ENCODE assay signal across 20 mouse cellular contexts in the genomic region with DNA sequence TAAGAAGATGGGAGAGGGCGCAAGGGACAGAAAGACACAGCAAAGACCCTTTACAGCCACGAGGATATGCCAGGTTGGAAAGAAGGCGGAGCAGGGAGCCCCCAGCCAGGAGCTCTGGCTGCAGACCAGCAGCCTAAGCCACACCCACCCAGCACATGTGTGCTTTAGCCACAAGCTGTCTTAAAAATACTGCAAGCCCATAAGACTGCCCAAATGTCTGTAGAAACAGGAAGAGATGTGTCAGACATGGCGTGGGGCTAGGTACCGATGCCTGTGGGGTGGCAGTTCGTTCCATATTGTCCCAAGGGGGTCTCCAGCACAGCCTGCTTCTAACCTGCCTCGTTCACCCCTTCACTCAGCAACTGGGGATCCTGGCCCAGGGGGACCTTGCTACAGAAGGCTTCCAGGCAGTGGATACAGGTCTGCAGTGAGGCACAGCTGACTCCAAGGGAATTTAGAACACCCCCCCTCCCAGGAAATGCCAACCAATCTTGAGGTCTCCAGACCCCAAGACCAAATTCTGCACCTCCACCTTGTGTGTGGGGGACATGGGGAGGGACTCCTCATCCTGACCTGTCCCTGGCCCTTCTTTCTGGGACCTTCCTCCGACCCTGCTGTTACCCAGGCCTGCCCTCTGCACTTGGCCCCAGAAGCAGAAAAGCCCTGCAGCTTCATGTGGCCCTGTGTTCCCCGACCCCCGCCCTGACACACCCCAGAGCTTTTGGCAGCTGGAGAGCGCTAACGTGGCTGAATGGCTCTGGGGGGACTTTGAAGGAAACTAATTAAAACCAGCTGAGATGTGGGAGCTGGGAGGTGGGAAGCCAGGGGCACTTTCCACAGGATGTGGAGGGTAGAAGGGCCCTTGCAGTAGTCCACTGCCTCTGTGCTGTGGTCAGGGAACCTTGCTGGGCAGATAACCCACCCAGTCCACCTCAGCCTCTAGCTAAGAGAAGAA. TPM values are rescaled to one million over a fixed set of nuclear protein-coding genes. Genes with fewer than 3 reads are reported as not detected.
DNase-seq lines count a peak whose midpoint lies in the region; ATAC-seq and TF ChIP-seq lines count a peak whose summit lies in the region.
"Had no signal": no experiment of that assay in that cellular context is flagged by ENCODE, and none has a peak within 500 bp of the region (broad histone marks: within the 10 kb centered on the region; RNA-seq: fewer than 3 reads in every experiment).

No protein-coding gene starts in this region.

- H3K4me3 ChIP-seq in cerebellum, adult 2 months (replicated peaks; ENCODE audit: insufficient read depth, low read depth, low read length): no peak overlapping the region
- H3K4me3 ChIP-seq in lung, embryonic 14.5 days (ENCODE audit: low read depth, low read length): no peak overlapping the region
- H3K4me3 ChIP-seq in lung, postnatal 0 days (ENCODE audit: low read depth, low read length): no peak overlapping the region
- no peak overlapping the region for H3K4me3 ChIP-seq in embryonic facial prominence, embryonic 11.5 days (ENCODE audit: low read depth, low read length)
- H3K4me3 ChIP-seq in limb, embryonic 12.5 days (replicated peaks): no peak overlapping the region
- H3K4me3 ChIP-seq: erythroblast, embryonic 14.5 days; heart, embryonic 13.5 days; layer of hippocampus, adult 2 months; midbrain, embryonic 15.5 days; neural tube, embryonic 15.5 days had no signal

- H3K4me1 ChIP-seq in cerebellum, adult 2 months (ENCODE audit: control insufficient read depth, insufficient read depth, low read length): no peaks in the 10 kb centered on the region
- 0 out of 2 replicates have a peak, but pooled peaks cover 3% of the 10 kb centered on the region for H3K4me1 ChIP-seq in lung, embryonic 14.5 days (ENCODE audit: insufficient read depth)
- no peaks in the 10 kb centered on the region for H3K4me1 ChIP-seq in lung, postnatal 0 days (ENCODE audit: insufficient read depth, low read depth, low read length)
- H3K4me1 ChIP-seq in embryonic facial prominence, embryonic 11.5 days (ENCODE audit: control insufficient read depth, insufficient read depth, low read length): peaks cover 9% of the 10 kb centered on the region
- H3K4me1 ChIP-seq in limb, embryonic 12.5 days (replicated peaks): peaks cover 24% of the 10 kb centered on the region
- H3K4me1 ChIP-seq: midbrain, embryonic 15.5 days had no signal

- H3K27me3 ChIP-seq in cerebellum, adult 2 months (ENCODE audit: control insufficient read depth, insufficient read depth, low read length): no peaks in the 10 kb centered on the region
- no peaks in the 10 kb centered on the region for H3K27me3 ChIP-seq in lung, embryonic 14.5 days (ENCODE audit: insufficient read depth, low read length)
- H3K27me3 ChIP-seq in lung, postnatal 0 days (replicated peaks; ENCODE audit: insufficient read depth, low read length): no peaks in the 10 kb centered on the region
- no peaks in the 10 kb centered on the region for H3K27me3 ChIP-seq in embryonic facial prominence, embryonic 11.5 days (ENCODE audit: control insufficient read depth, insufficient read depth, low read length)
- H3K27me3 ChIP-seq in limb, embryonic 12.5 days: no peaks in the 10 kb centered on the region
- H3K27me3 ChIP-seq: midbrain, embryonic 15.5 days; neural tube, embryonic 15.5 days had no signal

- no peaks in the 10 kb centered on the region for H3K36me3 ChIP-seq in lung, embryonic 14.5 days (ENCODE audit: insufficient read depth)
- no peaks in the 10 kb centered on the region for H3K36me3 ChIP-seq in lung, postnatal 0 days (ENCODE audit: insufficient read depth, low read length)
- no peaks in the 10 kb centered on the region for H3K36me3 ChIP-seq in embryonic facial prominence, embryonic 11.5 days (replicated peaks; ENCODE audit: control insufficient read depth, insufficient read depth, low read depth, low read length)
- H3K36me3 ChIP-seq in limb, embryonic 12.5 days: no peaks in the 10 kb centered on the region
- H3K36me3 ChIP-seq: heart, embryonic 13.5 days; midbrain, embryonic 15.5 days; neural tube, embryonic 15.5 days had no signal

- no peak overlapping the region for H3K9ac ChIP-seq in lung, embryonic 14.5 days
- H3K9ac ChIP-seq in lung, postnatal 0 days (replicated peaks; ENCODE audit: low read depth): no peak overlapping the region
- H3K9ac ChIP-seq in embryonic facial prominence, embryonic 11.5 days (replicated peaks; ENCODE audit: low read length): no peak overlapping the region
- H3K9ac ChIP-seq in limb, embryonic 12.5 days (replicated peaks): 0 out of 2 replicates have a peak overlapping the region, but pooled peaks have one; percentile 18
- H3K9ac ChIP-seq: heart, embryonic 13.5 days; hindbrain, embryonic 14.5 days; midbrain, embryonic 15.5 days; neural tube, embryonic 15.5 days had no signal

- ATAC-seq in lung, embryonic 14.5 days (ENCODE audit: insufficient read depth): no peak; the same call in 1 of the 2 replicates
- ATAC-seq in lung, postnatal 0 days: no peak
- 0 out of 2 replicates have a peak, but pooled peaks have one; percentile 22 for ATAC-seq in embryonic facial prominence, embryonic 11.5 days (replicated peaks; ENCODE audit: insufficient number of reproducible peaks, low FRiP score, low TSS enrichment, low read depth)
- ATAC-seq in limb, embryonic 12.5 days (ENCODE audit: insufficient number of reproducible peaks, insufficient read depth, low FRiP score, low TSS enrichment, low read depth): peak; percentile 27
- no peak for ATAC-seq in erythroblast, adult 5-6 weeks (replicated peaks; ENCODE audit: low FRiP score, poor library complexity, severe bottlenecking)
- ATAC-seq: midbrain, embryonic 15.5 days had no signal

- no peaks in the 10 kb centered on the region for H3K9me3 ChIP-seq in lung, embryonic 14.5 days (ENCODE audit: low read depth, low read length)
- no peaks in the 10 kb centered on the region for H3K9me3 ChIP-seq in lung, postnatal 0 days (ENCODE audit: low read length)
- H3K9me3 ChIP-seq in embryonic facial prominence, embryonic 11.5 days (replicated peaks; ENCODE audit: control insufficient read depth, low read length): no peaks in the 10 kb centered on the region
- no peaks in the 10 kb centered on the region for H3K9me3 ChIP-seq in limb, embryonic 12.5 days
- H3K9me3 ChIP-seq: heart, embryonic 13.5 days; midbrain, embryonic 15.5 days; neural tube, embryonic 15.5 days had no signal

- TF ChIP-seq POLR2A in cerebellum, adult 2 months (IDR thresholded peaks at IDR 0.05; ENCODE audit: borderline replicate concordance, insufficient read depth, low read length): no peak

- no peak overlapping the region for H3K4me2 ChIP-seq in lung, embryonic 14.5 days
- H3K4me2 ChIP-seq in lung, postnatal 0 days (replicated peaks; ENCODE audit: low read depth, low read length): no peak overlapping the region
- no peak overlapping the region for H3K4me2 ChIP-seq in embryonic facial prominence, embryonic 11.5 days (ENCODE audit: low read depth, low read length)
- H3K4me2 ChIP-seq in limb, embryonic 12.5 days: peak overlapping the region; percentile 40
- H3K4me2 ChIP-seq: heart, embryonic 13.5 days; hindbrain, embryonic 14.5 days; midbrain, embryonic 15.5 days; neural tube, embryonic 15.5 days had no signal

- WGBS in cerebellum, adult 2 months: 53% methylated on average over 12 of the region's 12 CpGs
- WGBS in lung, embryonic 14.5 days: 34% methylated on average over 12 of the region's 12 CpGs
- WGBS in lung, postnatal 0 days: 38% methylated on average over 12 of the region's 12 CpGs
- 28% methylated on average over 12 of the region's 12 CpGs for WGBS in embryonic facial prominence, embryonic 11.5 days
- 18% methylated on average over 12 of the region's 12 CpGs for WGBS in limb, embryonic 12.5 days

- TF ChIP-seq EP300 in lung, postnatal 0 days (IDR thresholded peaks at IDR 0.05): no peak

- TF ChIP-seq CTCF in cerebellum, adult 2 months (IDR thresholded peaks at IDR 0.05; ENCODE audit: borderline replicate concordance, insufficient read depth, low read depth, low read length): no peak
- no peak for TF ChIP-seq CTCF in lung, embryonic 14.5 days (IDR thresholded peaks at IDR 0.05; ENCODE audit: low read depth)
- TF ChIP-seq CTCF in lung, postnatal 0 days (IDR thresholded peaks at IDR 0.05): no peak

- no peak overlapping the region for H3K27ac ChIP-seq in cerebellum, adult 2 months (ENCODE audit: insufficient read depth, low read length)
- H3K27ac ChIP-seq in lung, embryonic 14.5 days (ENCODE audit: low read depth): no peak overlapping the region
- no peak overlapping the region for H3K27ac ChIP-seq in lung, postnatal 0 days (ENCODE audit: low read length)
- no peak overlapping the region for H3K27ac ChIP-seq in embryonic facial prominence, embryonic 11.5 days (replicated peaks; ENCODE audit: low read depth, low read length)
- H3K27ac ChIP-seq in limb, embryonic 12.5 days: peak overlapping the region; percentile 85
- H3K27ac ChIP-seq: heart, embryonic 13.5 days; hindbrain, embryonic 14.5 days; layer of hippocampus, adult 2 months; midbrain, embryonic 15.5 days; neural tube, embryonic 15.5 days had no signal

- peak; percentile 46 to 66 for DNase-seq in cerebellum, postnatal 10 days
- DNase-seq in cerebellum, adult 2 months: no peak
- DNase-seq in lung, embryonic 14.5 days: peak; percentile 63
- DNase-seq in lung, postnatal 0 days (ENCODE audit: low spot score): no peak
- peak; percentile 70 for DNase-seq in embryonic facial prominence, embryonic 11.5 days (ENCODE audit: low spot score)
- DNase-seq in neural tube, embryonic 10.5 days (ENCODE audit: extremely low spot score, low spot score): no peak
- DNase-seq: cerebellum, adult 11-12 months; gastrocnemius, postnatal 14 days; kidney, adult 18-20 months; lung, adult 18-20 months; right cerebral cortex, adult 18-20 months; thymus, adult 2 months had no signal

RNA-seq across cellular contexts. Expression of a gene that starts 35.4 kb away (rescaled TPM):
- polyA plus RNA-seq in cerebellum, adult 2 months (2012; rRNA removed): 19.6 and 20.1 TPM in 2 replicates
- 2.7 and 2.9 TPM in 2 replicates for polyA plus RNA-seq in lung, embryonic 14.5 days (2014; fragmentation: Nextera tagmentation; extraction: Ambion mirVana)
- 1.5 and 1.7 TPM in 2 replicates for polyA plus RNA-seq in lung, postnatal 0 days (2015; fragmentation: Nextera tagmentation; extraction: Ambion mirVana)
- polyA plus RNA-seq in embryonic facial prominence, embryonic 11.5 days (2014; fragmentation: Nextera tagmentation; extraction: Ambion mirVana): 1.5 and 1.8 TPM in 2 replicates
- 1.2 and 1.4 TPM in 2 replicates for polyA plus RNA-seq in limb, embryonic 12.5 days (2016; fragmentation: Nextera tagmentation; extraction: Ambion mirVana)
- 54.2 and 55.4 TPM in 2 replicates for total RNA-seq in erythroblast, adult 5-6 weeks (2015; ENCODE audit: low replicate concordance)
- total RNA-seq in erythroblast, adult 5-6 weeks (2017; ENCODE audit: low replicate concordance): 196 and 459 TPM in 2 replicates

Comparison
In these comparisons a context has a peak if more than half of its experiments do, and no peak if none do; other contexts are left out.
1. DNase-seq: peak in cerebellum, postnatal 10 days (2 of 2), lung, embryonic 14.5 days (single experiment) and embryonic facial prominence, embryonic 11.5 days (single experiment); none in cerebellum, adult 2 months (0 of 2), lung, postnatal 0 days (single experiment) and neural tube, embryonic 10.5 days (single experiment).
2. ATAC-seq: peak in embryonic facial prominence, embryonic 11.5 days (single experiment) and limb, embryonic 12.5 days (single experiment); none in lung, embryonic 14.5 days (single experiment), lung, postnatal 0 days (single experiment) and erythroblast, adult 5-6 weeks (single experiment).